ENCODE assay signal across 28 mouse cellular contexts in the genomic region with DNA sequence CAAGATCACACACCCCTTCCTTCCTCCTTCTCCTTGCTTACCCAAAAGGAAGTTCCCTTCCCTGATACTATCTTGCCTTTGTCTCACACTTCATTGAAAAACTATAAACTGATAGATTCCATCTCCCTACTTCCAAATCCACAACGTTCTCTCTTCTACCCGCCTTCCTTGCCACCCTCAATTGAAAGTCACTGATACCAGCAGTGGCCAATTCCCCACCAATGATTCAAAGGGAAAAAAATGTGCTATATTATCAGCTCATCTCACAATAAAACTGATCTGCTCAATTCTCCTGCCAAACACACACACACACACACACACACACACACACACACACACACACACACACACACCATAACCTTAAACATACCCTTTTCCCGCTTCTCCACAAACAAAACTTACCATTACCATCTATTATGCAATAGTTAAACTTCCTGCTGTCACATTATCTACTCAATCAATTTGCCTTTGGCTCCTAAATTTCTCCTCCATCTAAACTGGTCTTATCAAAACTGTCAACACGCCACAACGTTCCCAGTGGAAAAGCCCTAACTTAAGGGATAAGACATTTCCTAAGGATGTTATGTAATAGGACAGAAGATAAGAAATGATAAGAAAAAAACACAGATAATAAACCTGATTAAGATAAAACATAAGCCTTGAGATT.
DNase-seq lines count a peak whose midpoint lies in the region; ATAC-seq and TF ChIP-seq lines count a peak whose summit lies in the region.
"Had no signal": no experiment of that assay in that cellular context is flagged by ENCODE, and none has a peak within 500 bp of the region (broad histone marks: within the 10 kb centered on the region; RNA-seq: fewer than 3 reads in every experiment).

No protein-coding gene starts in this region.

- H3K9me3 ChIP-seq in embryonic facial prominence, embryonic 14.5 days (ENCODE audit: control insufficient read depth, low read length), result no peaks in the 10 kb centered on the region
- no peaks in the 10 kb centered on the region for H3K9me3 ChIP-seq in hindbrain, embryonic 11.5 days (ENCODE audit: control insufficient read depth, low read length)
- H3K9me3 ChIP-seq: G1E; heart, embryonic 10.5 days; hindbrain, embryonic 10.5 days; kidney, embryonic 15.5 days; midbrain, embryonic 12.5 days; neural tube, embryonic 15.5 days; stomach, embryonic 15.5 days had no signal

- no peak for TF ChIP-seq EP300 in heart, adult 2 months (IDR thresholded peaks at IDR 0.05; ENCODE audit: insufficient read depth, low read depth, low read length)

- peak overlapping the region; percentile 30; the same call in 1 of the 2 replicates for H3K27ac ChIP-seq in heart, adult 2 months
- H3K27ac ChIP-seq in embryonic facial prominence, embryonic 14.5 days (replicated peaks; ENCODE audit: low read depth, low read length), result 0 out of 2 replicates have a peak overlapping the region, but pooled peaks have one; percentile 48
- H3K27ac ChIP-seq in hindbrain, embryonic 11.5 days (ENCODE audit: low read depth, low read length), result no peak overlapping the region
- H3K27ac ChIP-seq: heart, embryonic 10.5 days; hindbrain, embryonic 10.5 days; hindbrain, postnatal 0 days; kidney, embryonic 15.5 days; left cerebral cortex, adult 2 months; midbrain, embryonic 12.5 days; neural tube, embryonic 15.5 days; stomach, embryonic 15.5 days had no signal

- H3K79me2 ChIP-seq in heart, adult 2 months (replicated peaks; ENCODE audit: control insufficient read depth, insufficient read depth, low read length), result no peaks in the 10 kb centered on the region

- H3K36me3 ChIP-seq in heart, adult 2 months (ENCODE audit: control insufficient read depth, insufficient read depth, low read length), result peaks cover 6% of the 10 kb centered on the region
- H3K36me3 ChIP-seq in embryonic facial prominence, embryonic 14.5 days (ENCODE audit: control insufficient read depth, insufficient read depth, low read length), result peaks cover 4% of the 10 kb centered on the region; the same call in 1 of the 2 replicates
- H3K36me3 ChIP-seq in hindbrain, embryonic 11.5 days (ENCODE audit: control insufficient read depth, insufficient read depth, low read length), result no peaks in the 10 kb centered on the region
- H3K36me3 ChIP-seq: hindbrain, embryonic 10.5 days; midbrain, embryonic 12.5 days; neural tube, embryonic 15.5 days; stomach, embryonic 15.5 days had no signal

- no peaks in the 10 kb centered on the region for H3K27me3 ChIP-seq in heart, adult 2 months (ENCODE audit: control insufficient read depth, insufficient read depth, low read length)
- no peaks in the 10 kb centered on the region for H3K27me3 ChIP-seq in embryonic facial prominence, embryonic 14.5 days (replicated peaks; ENCODE audit: control insufficient read depth, insufficient read depth, low read length)
- no peaks in the 10 kb centered on the region for H3K27me3 ChIP-seq in hindbrain, embryonic 11.5 days (ENCODE audit: control insufficient read depth, insufficient read depth, low read length)
- H3K27me3 ChIP-seq: CH12.LX; kidney, embryonic 15.5 days; midbrain, embryonic 12.5 days; neural tube, embryonic 15.5 days; stomach, embryonic 15.5 days had no signal

- TF ChIP-seq POLR2A in heart, adult 2 months (IDR thresholded peaks at IDR 0.05; ENCODE audit: insufficient read depth, low read depth, low read length), result no peak
- no peak for TF ChIP-seq POLR2A in lung, adult 2 months (IDR thresholded peaks at IDR 0.05; ENCODE audit: borderline replicate concordance, extremely low read depth, low read depth, low read length)

- no peak for DNase-seq in heart, adult 2 months
- DNase-seq in heart, postnatal 14 days, result no peak
- DNase-seq in lung, adult 18-20 months, result peak; percentile 10 to 31
- no peak for DNase-seq in lung, adult 2 months
- no peak for DNase-seq in embryonic facial prominence, embryonic 14.5 days (ENCODE audit: low spot score)
- DNase-seq in lung, postnatal 25 days (ENCODE audit: low spot score), result peak; percentile 56
- DNase-seq in hindbrain, embryonic 11.5 days (ENCODE audit: low spot score), result no peak
- DNase-seq in adrenal gland, adult 18-20 months (ENCODE audit: low spot score in 2 of 2), result no peak
- DNase-seq: adrenal gland, adult 8-10 months; B cell, adult 2 months; cerebellum, adult 2 months; gastrocnemius, postnatal 14 days; layer of hippocampus, adult 9-11 months; liver, postnatal 0 days; right cerebral cortex, adult 18-20 months; right cerebral cortex, postnatal 4 days had no signal

- no peak for ATAC-seq in embryonic facial prominence, embryonic 14.5 days (ENCODE audit: low read depth)
- no peak for ATAC-seq in hindbrain, embryonic 11.5 days (ENCODE audit: low FRiP score)
- ATAC-seq: forebrain, embryonic 16.5 days; hindbrain, postnatal 0 days; intestine, embryonic 16.5 days; liver, postnatal 0 days had no signal

- no peak overlapping the region for H3K4me3 ChIP-seq in heart, adult 2 months
- no peak overlapping the region for H3K4me3 ChIP-seq in lung, adult 2 months (replicated peaks; ENCODE audit: extremely low read depth, low read depth, low read length)
- H3K4me3 ChIP-seq in embryonic facial prominence, embryonic 14.5 days (ENCODE audit: low read depth, low read length), result no peak overlapping the region
- no peak overlapping the region for H3K4me3 ChIP-seq in hindbrain, embryonic 11.5 days (ENCODE audit: low read depth, low read length)
- H3K4me3 ChIP-seq: heart, embryonic 10.5 days; hindbrain, embryonic 10.5 days; kidney, embryonic 15.5 days; left cerebral cortex, adult 2 months; midbrain, embryonic 12.5 days; neural tube, embryonic 15.5 days; stomach, embryonic 15.5 days had no signal

- H3K4me1 ChIP-seq in heart, adult 2 months (ENCODE audit: control insufficient read depth, insufficient read depth, low read length), result peaks cover 6% of the 10 kb centered on the region
- H3K4me1 ChIP-seq in lung, adult 2 months (ENCODE audit: control insufficient read depth, insufficient read depth, low read length), result peaks cover 6% of the 10 kb centered on the region
- H3K4me1 ChIP-seq in embryonic facial prominence, embryonic 14.5 days (ENCODE audit: control insufficient read depth, insufficient read depth, low read length), result peaks cover 8% of the 10 kb centered on the region; the same call in 1 of the 2 replicates
- H3K4me1 ChIP-seq in hindbrain, embryonic 11.5 days (replicated peaks; ENCODE audit: control insufficient read depth, insufficient read depth, low read length), result no peaks in the 10 kb centered on the region
- H3K4me1 ChIP-seq: heart, embryonic 10.5 days; hindbrain, embryonic 10.5 days; midbrain, embryonic 12.5 days; stomach, embryonic 15.5 days had no signal

- no peak for TF ChIP-seq CTCF in heart, adult 2 months (IDR thresholded peaks at IDR 0.05)
- no peak for TF ChIP-seq CTCF in lung, adult 2 months (IDR thresholded peaks at IDR 0.05; ENCODE audit: insufficient read depth, low read length)

- no peak overlapping the region for H3K9ac ChIP-seq in heart, adult 2 months (ENCODE audit: low read depth, low read length)
- H3K9ac ChIP-seq in embryonic facial prominence, embryonic 14.5 days (ENCODE audit: low read depth, low read length), result no peak overlapping the region
- H3K9ac ChIP-seq in hindbrain, embryonic 11.5 days (ENCODE audit: low read depth, low read length), result no peak overlapping the region
- H3K9ac ChIP-seq: kidney, embryonic 15.5 days; liver, postnatal 0 days; midbrain, embryonic 12.5 days; neural tube, embryonic 15.5 days; stomach, embryonic 15.5 days had no signal

- WGBS in heart, adult 2 months, result 43% methylated on average over 5 of the region's 5 CpGs
- WGBS in lung, adult 2 months, result 33% methylated on average over 5 of the region's 5 CpGs
- 59% methylated on average over 5 of the region's 5 CpGs for WGBS in embryonic facial prominence, embryonic 14.5 days
- WGBS in hindbrain, embryonic 11.5 days, result 84% methylated on average over 5 of the region's 5 CpGs

- no peak overlapping the region for H3K4me2 ChIP-seq in embryonic facial prominence, embryonic 14.5 days (ENCODE audit: low read depth, low read length)
- no peak overlapping the region for H3K4me2 ChIP-seq in hindbrain, embryonic 11.5 days (replicated peaks; ENCODE audit: low read depth, low read length)
- H3K4me2 ChIP-seq: kidney, embryonic 15.5 days; midbrain, embryonic 12.5 days; neural tube, embryonic 15.5 days; stomach, embryonic 15.5 days had no signal

- intact Hi-C loops in heart, adult 2 months (cut with DNase I), result no loop called here
- intact Hi-C loops in heart, postnatal 14 days (cut with DNase I), result no loop called here

Comparison
In these comparisons a context has a peak if more than half of its experiments do, and no peak if none do; other contexts are left out.
1. DNase-seq: peak in lung, adult 18-20 months (2 of 2) and lung, postnatal 25 days (single experiment); none in heart, adult 2 months (0 of 2), heart, postnatal 14 days (0 of 2), lung, adult 2 months (single experiment), embryonic facial prominence, embryonic 14.5 days (single experiment), hindbrain, embryonic 11.5 days (single experiment) and adrenal gland, adult 18-20 months (0 of 2).